Mouse (Mus musculus): Measurements from ENCODE around the gene Mtmr12. TPM values are rescaled to one million over a fixed set of nuclear protein-coding genes. Genes with fewer than 3 reads are reported as not detected.
"Not testable (repeated sequence)": the region's sequence is repeated elsewhere in the genome, so short reads cannot be mapped to it uniquely, and the experiment has no call there.

The Mtmr12 gene
- total and polyA plus RNA-seq, 3 experiments = 14.3 to 38.2 TPM; not detected in 1

DNA sequence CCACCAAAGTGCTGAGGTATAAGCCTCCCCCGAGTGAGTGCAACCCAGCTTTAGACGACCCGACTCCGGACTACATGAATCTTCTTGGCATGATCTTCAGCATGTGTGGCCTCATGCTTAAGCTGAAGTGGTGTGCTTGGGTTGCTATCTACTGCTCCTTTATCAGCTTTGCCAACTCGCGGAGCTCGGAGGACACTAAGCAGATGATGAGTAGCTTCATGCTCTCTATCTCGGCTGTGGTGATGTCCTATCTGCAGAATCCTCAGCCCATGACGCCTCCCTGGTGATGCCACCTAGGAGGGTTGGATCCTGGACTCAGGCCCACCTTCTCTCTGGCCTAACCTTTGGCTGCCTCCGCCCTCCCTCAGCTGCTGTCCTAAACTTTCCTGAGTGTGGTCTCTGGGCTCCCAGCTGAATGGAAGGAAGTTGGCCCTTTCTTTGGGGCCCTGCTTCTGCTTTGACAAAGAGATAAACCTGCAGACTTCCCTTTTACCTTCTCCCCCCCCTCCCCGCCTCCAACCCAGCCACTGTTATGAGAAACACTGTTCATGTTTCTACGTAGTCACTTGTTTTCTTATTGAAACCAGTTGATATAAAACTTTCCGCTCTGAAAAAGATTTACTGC is 23.5 kb upstream of the Mtmr12 start:
- Histone ChIP-seq H3K9ac (ENCODE audit: control insufficient read depth, low read depth, low read length, poor library complexity, severe bottlenecking) (peak overlapping the region; percentile 54), H3K36me3 (ENCODE audit: control insufficient read depth in 1 of 2, insufficient read depth in 2 of 2, low read length in 2 of 2) (peaks cover 37 to 65% of the 10 kb centered on the region in 2 experiments), H3K27ac (ENCODE audit: control insufficient read depth, low read depth, low read length) (peak overlapping the region; percentile 93), H3K4me1 (ENCODE audit: control insufficient read depth in 1 of 2, insufficient read depth in 2 of 2, low read length in 2 of 2) (peaks cover 15 to 25% of the 10 kb centered on the region in 2 experiments), H3K4me3 (ENCODE audit: control insufficient read depth in 1 of 2, insufficient read depth in 1 of 2, low read depth in 2 of 2, low read length in 2 of 2) (peak overlapping the region; percentile 16 to 53; a peak in 3 of 4 replicates)
- TF ChIP-seq GATA1 (IDR thresholded peaks at IDR 0.05; ENCODE audit: low read depth, low read length) (peak; percentile 70), POLR2A (IDR thresholded peaks at IDR 0.05; ENCODE audit: control insufficient read depth in 1 of 2, insufficient read depth in 1 of 2, low read depth in 1 of 2, low read length in 2 of 2, poor library complexity in 1 of 2) (peak in 1 of 2 experiments; percentile 20; a peak in 1 of 4 replicates), MAZ (IDR thresholded peaks at IDR 0.05; ENCODE audit: low read depth, low read length) (peak; percentile 1), EP300 (IDR thresholded peaks at IDR 0.05; ENCODE audit: low read depth in 1 of 2, low read length in 2 of 2) (peak; percentile 49 to 71), MXI1 (IDR thresholded peaks at IDR 0.05; ENCODE audit: low read depth, low read length) (peak; percentile 64), TBP (IDR thresholded peaks at IDR 0.05; ENCODE audit: low read depth, low read length) (peak; percentile 61; the same call in 1 of the 2 replicates), ETS1 (IDR thresholded peaks at IDR 0.05; ENCODE audit: low read depth, low read length) (peak; percentile 81), TCF12 (IDR thresholded peaks at IDR 0.05; ENCODE audit: low read depth, low read length) (peak; percentile 6; the same call in 1 of the 2 replicates), BHLHE40 (IDR thresholded peaks at IDR 0.05; ENCODE audit: borderline replicate concordance, low read depth, low read length) (peak; percentile 31; the same call in 1 of the 2 replicates), MAX (IDR thresholded peaks at IDR 0.05; ENCODE audit: low read length) (peak; percentile 71), MYC (IDR thresholded peaks at IDR 0.05; ENCODE audit: low read depth, low read length) (peak; percentile 90), ELF1 (IDR thresholded peaks at IDR 0.05; ENCODE audit: low read depth, low read length) (peak; percentile 32; the same call in 1 of the 2 replicates), RCOR1 (IDR thresholded peaks at IDR 0.05; ENCODE audit: low read depth, low read length) (peak; percentile 9; the same call in 1 of the 2 replicates), TAL1 (IDR thresholded peaks at IDR 0.05; ENCODE audit: low read length) (0 out of 2 replicates have a peak, but pooled peaks have one; percentile 27)
- DNase-seq (ENCODE audit: low read depth, low spot score) = peak; percentile 94
- H3K79me2 ChIP-seq (ENCODE audit: control insufficient read depth, insufficient read depth, low read length, poor library complexity); H3K9me3 ChIP-seq (replicated peaks; ENCODE audit: insufficient read depth, low read length); H3K27me3 ChIP-seq (ENCODE audit: control insufficient read depth in 1 of 2, insufficient read depth in 2 of 2, low read length in 2 of 2): not testable (repeated sequence)

DNA sequence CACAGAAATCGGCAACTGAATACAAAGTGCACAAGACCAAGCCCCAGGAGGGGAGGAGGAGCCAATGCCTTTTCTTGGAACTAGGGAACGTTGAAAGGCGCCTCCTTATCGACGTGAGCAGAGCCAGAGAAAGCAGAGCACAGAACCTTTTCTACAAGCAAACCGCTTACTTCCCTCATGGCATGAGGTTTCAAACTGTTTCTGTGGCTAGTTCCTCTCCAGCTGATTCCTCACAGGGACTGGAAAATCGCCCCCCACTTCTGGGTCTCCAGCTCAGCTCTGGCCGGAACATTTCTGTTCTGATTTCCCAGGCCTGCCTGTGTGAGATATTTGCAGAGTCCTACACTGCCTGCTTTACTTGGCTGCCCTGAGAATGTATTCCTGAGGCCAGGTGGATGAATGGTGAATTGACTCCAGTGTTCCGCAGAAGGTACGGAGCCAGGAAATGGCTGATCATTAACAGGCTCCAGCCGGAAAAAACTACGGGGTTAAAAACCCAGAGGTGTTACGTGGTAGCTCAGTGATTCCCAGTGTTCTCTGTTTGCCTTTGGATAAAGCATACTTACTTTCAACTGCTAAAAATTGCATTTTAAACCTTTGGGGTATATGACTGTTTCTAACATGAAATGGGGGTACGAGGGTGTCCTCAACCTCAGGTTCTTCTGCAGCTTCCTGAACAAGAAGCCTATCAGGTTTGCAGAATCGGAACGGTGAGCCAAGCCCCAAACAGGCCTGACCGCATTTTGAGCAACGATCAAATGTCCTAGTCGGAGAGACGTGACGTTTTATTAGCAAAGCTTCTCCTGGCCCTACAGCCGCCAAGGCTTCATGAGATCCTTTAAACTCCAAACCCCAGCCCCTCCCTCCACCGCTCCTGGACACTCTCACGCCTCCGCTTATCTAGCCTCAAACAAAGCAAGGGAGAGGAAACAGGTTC is 10.7 kb upstream of the Mtmr12 start:
- Histone ChIP-seq H3K27ac (ENCODE audit: control insufficient read depth, low read depth, low read length) (peak overlapping the region; percentile 97), H3K4me3 (ENCODE audit: control insufficient read depth in 1 of 2, insufficient read depth in 1 of 2, low read depth in 2 of 2, low read length in 2 of 2) (peak overlapping the region; percentile 40 to 47)
- peak; percentile 95 for DNase-seq (ENCODE audit: low read depth, low spot score)
- TF ChIP-seq MYC (IDR thresholded peaks at IDR 0.05; ENCODE audit: low read depth, low read length) (peak; percentile 95), KAT2A (conservative IDR thresholded peaks at IDR 0.05; ENCODE audit: low read depth, low read length) (no peak), JUND (IDR thresholded peaks at IDR 0.05; ENCODE audit: low read depth, low read length) (peak; percentile 66; the same call in 1 of the 2 replicates), MAFK (IDR thresholded peaks at IDR 0.05; ENCODE audit: borderline replicate concordance, low read depth, low read length) (peak; percentile 58; the same call in 1 of the 2 replicates), EP300 (IDR thresholded peaks at IDR 0.05; ENCODE audit: low read depth in 1 of 2, low read length in 2 of 2) (peak; percentile 89 to 98), GATA1 (IDR thresholded peaks at IDR 0.05; ENCODE audit: low read depth, low read length) (peak; percentile 86), BHLHE40 (IDR thresholded peaks at IDR 0.05; ENCODE audit: borderline replicate concordance, low read depth, low read length) (no peak), POLR2AphosphoS2 (IDR thresholded peaks at IDR 0.05; ENCODE audit: low read length) (peak; percentile 57), CHD2 (IDR thresholded peaks at IDR 0.05; ENCODE audit: low read length) (no peak), GABPA (IDR thresholded peaks at IDR 0.05; ENCODE audit: low read depth, low read length) (peak; percentile 22; the same call in 1 of the 2 replicates), E2F4 (IDR thresholded peaks at IDR 0.05; ENCODE audit: borderline replicate concordance, low read depth, low read length) (0 out of 2 replicates have a peak, but pooled peaks have one; percentile 48), SIN3A (IDR thresholded peaks at IDR 0.05; ENCODE audit: low read length) (peak; percentile 79), MXI1 (IDR thresholded peaks at IDR 0.05; ENCODE audit: low read depth, low read length) (no peak; the same call in none of the 2 replicates), MEF2A (IDR thresholded peaks at IDR 0.05; ENCODE audit: extremely low read depth, insufficient replicate concordance, low read depth, low read length, poor library complexity, severe bottlenecking) (no peak), ELF1 (IDR thresholded peaks at IDR 0.05; ENCODE audit: low read depth, low read length) (no peak; the same call in 1 of the 2 replicates), ZKSCAN1 (IDR thresholded peaks at IDR 0.05; ENCODE audit: low read depth, low read length) (no peak), HCFC1 (IDR thresholded peaks at IDR 0.05; ENCODE audit: low read depth, low read length) (peak; percentile 55; the same call in 1 of the 2 replicates), NRF1 (IDR thresholded peaks at IDR 0.05; ENCODE audit: insufficient read depth, low read depth, low read length, poor library complexity, severe bottlenecking) (no peak)

More for the DNA sequence above, 10.7 kb upstream of the Mtmr12 start:
- no peaks in the 10 kb centered on the region; the same call in 1 of the 2 replicates for H3K79me2 ChIP-seq (ENCODE audit: control insufficient read depth, insufficient read depth, low read length, poor library complexity)
- no peaks in the 10 kb centered on the region for H3K27me3 ChIP-seq (ENCODE audit: control insufficient read depth in 1 of 2, insufficient read depth in 2 of 2, low read length in 2 of 2)
- H3K4me1 ChIP-seq (ENCODE audit: control insufficient read depth in 1 of 2, insufficient read depth in 2 of 2, low read length in 2 of 2) = peaks cover 0 to 32% of the 10 kb centered on the region in 2 experiments
- H3K9me3 ChIP-seq (replicated peaks; ENCODE audit: insufficient read depth, low read length) = no peaks in the 10 kb centered on the region
- peaks cover 0 to 17% of the 10 kb centered on the region in 2 experiments; a peak in 2 of 4 replicates for H3K36me3 ChIP-seq (ENCODE audit: control insufficient read depth in 1 of 2, insufficient read depth in 2 of 2, low read length in 2 of 2)
- peak overlapping the region; percentile 66 for H3K9ac ChIP-seq (ENCODE audit: control insufficient read depth, low read depth, low read length, poor library complexity, severe bottlenecking)

Data from MEL (cell line).